Mouse (Mus musculus): ENCODE data around the gene Bcl7a. TPM values are rescaled to one million over a fixed set of nuclear protein-coding genes. Genes with fewer than 3 reads are reported as not detected.

Gene Bcl7a
- polyA plus RNA-seq, 1 experiment from 2014 or later: 56.7 TPM

GRCm38 (mm10) chr5:123344963-123345852 lies 1.6 kb downstream of the Bcl7a start:
- Histone ChIP-seq H3K4me2 (ENCODE audit: low read depth) (peak overlapping the region; percentile 80), H3K27ac (ENCODE audit: low read depth, low read length) (peak overlapping the region; percentile 97), H3K4me1 (ENCODE audit: control insufficient read depth, insufficient read depth, low read length) (peaks cover 14% of the 10 kb centered on the region), H3K4me3 (ENCODE audit: low read depth, low read length) (peak overlapping the region; percentile 85), H3K27me3 (ENCODE audit: control insufficient read depth, insufficient read depth, low read length) (no peaks in the 10 kb centered on the region), H3K9ac (ENCODE audit: low read length) (peak overlapping the region; percentile 98), H3K36me3 (ENCODE audit: control insufficient read depth, insufficient read depth, low read length) (no peaks in the 10 kb centered on the region; the same call in 1 of the 2 replicates), H3K9me3 (ENCODE audit: control insufficient read depth, low read length) (no peaks in the 10 kb centered on the region)
- ATAC-seq (ENCODE audit: insufficient read depth, low FRiP score, low TSS enrichment) (peak; percentile 26), DNase-seq (ENCODE audit: low spot score) (peak; percentile 77)
- WGBS: under 1% methylated on average over 71 of the region's 87 CpGs

GRCm38 (mm10) chr5:123345853-123346654 lies 2.4 kb downstream of the Bcl7a start:
- Histone ChIP-seq H3K4me2 (ENCODE audit: low read depth) (peak overlapping the region; percentile 80), H3K9ac (ENCODE audit: low read length) (peak overlapping the region; percentile 98), H3K36me3 (ENCODE audit: control insufficient read depth, insufficient read depth, low read length) (no peaks in the 10 kb centered on the region; the same call in 1 of the 2 replicates), H3K27ac (ENCODE audit: low read depth, low read length) (peak overlapping the region; percentile 97), H3K27me3 (ENCODE audit: control insufficient read depth, insufficient read depth, low read length) (no peaks in the 10 kb centered on the region), H3K4me1 (ENCODE audit: control insufficient read depth, insufficient read depth, low read length) (peaks cover 14% of the 10 kb centered on the region), H3K4me3 (ENCODE audit: low read depth, low read length) (peak overlapping the region; percentile 85), H3K9me3 (ENCODE audit: control insufficient read depth, low read length) (no peaks in the 10 kb centered on the region)
- DNase-seq (ENCODE audit: low spot score) (peak; percentile 77), ATAC-seq (ENCODE audit: insufficient read depth, low FRiP score, low TSS enrichment) (peak; percentile 66)
- 1% methylated on average over 22 of the region's 22 CpGs for WGBS

- Histone ChIP-seq H3K9me3 (ENCODE audit: control insufficient read depth, low read length) (no peaks in the 10 kb centered on the region), H3K4me2 (ENCODE audit: low read depth) (peak overlapping the region; percentile 80), H3K4me1 (ENCODE audit: control insufficient read depth, insufficient read depth, low read length) (peaks cover 14% of the 10 kb centered on the region), H3K4me3 (ENCODE audit: low read depth, low read length) (peak overlapping the region; percentile 85), H3K9ac (ENCODE audit: low read length) (peak overlapping the region; percentile 98), H3K36me3 (ENCODE audit: control insufficient read depth, insufficient read depth, low read length) (no peaks in the 10 kb centered on the region; the same call in 1 of the 2 replicates), H3K27me3 (ENCODE audit: control insufficient read depth, insufficient read depth, low read length) (no peaks in the 10 kb centered on the region), H3K27ac (ENCODE audit: low read depth, low read length) (peak overlapping the region; percentile 97)
- 69% methylated on average over 7 of the region's 7 CpGs for WGBS
- ATAC-seq (ENCODE audit: insufficient read depth, low FRiP score, low TSS enrichment) (no peak), DNase-seq (ENCODE audit: low spot score) (no peak)
These were observed 3.2 kb downstream of the Bcl7a start for GRCm38 (mm10) chr5:123346701-123347270.

DNA sequence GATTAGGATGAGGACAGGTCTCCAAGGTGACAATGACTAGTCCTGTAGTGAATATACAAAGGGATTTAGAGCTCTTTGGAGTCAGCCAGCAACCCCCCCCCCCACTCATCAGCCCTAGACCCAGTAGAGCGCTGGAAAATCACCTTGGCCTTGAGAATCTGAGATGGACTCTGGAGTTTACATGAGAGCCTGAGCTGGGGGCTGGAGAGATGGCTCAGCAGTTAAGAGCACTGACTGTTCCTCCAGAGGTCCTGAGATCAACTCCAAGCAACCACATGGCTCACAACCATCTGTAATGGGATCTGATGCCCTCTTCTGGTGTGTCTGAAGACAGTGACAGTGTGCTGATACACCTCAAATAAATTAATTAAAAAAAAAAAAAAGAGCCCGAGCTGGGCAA lies 4.4 kb downstream of the Bcl7a start:
- H3K4me2 ChIP-seq (ENCODE audit: low read depth): no peak overlapping the region
- H3K4me1 ChIP-seq (ENCODE audit: control insufficient read depth, insufficient read depth, low read length): peaks cover 14% of the 10 kb centered on the region
- ATAC-seq (ENCODE audit: insufficient read depth, low FRiP score, low TSS enrichment): no peak
- no peaks in the 10 kb centered on the region for H3K9me3 ChIP-seq (ENCODE audit: control insufficient read depth, low read length)
- no peaks in the 10 kb centered on the region; the same call in 1 of the 2 replicates for H3K36me3 ChIP-seq (ENCODE audit: control insufficient read depth, insufficient read depth, low read length)
- no peak overlapping the region for H3K27ac ChIP-seq (ENCODE audit: low read depth, low read length)
- 81% methylated on average over 2 of the region's 2 CpGs for WGBS
- DNase-seq (ENCODE audit: low spot score): no peak
- H3K4me3 ChIP-seq (ENCODE audit: low read depth, low read length): no peak overlapping the region
- no peaks in the 10 kb centered on the region for H3K27me3 ChIP-seq (ENCODE audit: control insufficient read depth, insufficient read depth, low read length)
- no peak overlapping the region for H3K9ac ChIP-seq (ENCODE audit: low read length)

- 72% methylated on average over 10 of the region's 10 CpGs for WGBS
- Histone ChIP-seq H3K9ac (ENCODE audit: low read length) (no peak overlapping the region), H3K36me3 (ENCODE audit: control insufficient read depth, insufficient read depth, low read length) (no peaks in the 10 kb centered on the region; the same call in 1 of the 2 replicates), H3K4me2 (ENCODE audit: low read depth) (no peak overlapping the region), H3K9me3 (ENCODE audit: control insufficient read depth, low read length) (no peaks in the 10 kb centered on the region), H3K27me3 (ENCODE audit: control insufficient read depth, insufficient read depth, low read length) (no peaks in the 10 kb centered on the region), H3K27ac (ENCODE audit: low read depth, low read length) (no peak overlapping the region), H3K4me3 (ENCODE audit: low read depth, low read length) (no peak overlapping the region), H3K4me1 (ENCODE audit: control insufficient read depth, insufficient read depth, low read length) (peaks cover 11% of the 10 kb centered on the region)
- DNase-seq (ENCODE audit: low spot score) (no peak), ATAC-seq (ENCODE audit: insufficient read depth, low FRiP score, low TSS enrichment) (no peak)
These were observed 6.8 kb downstream of the Bcl7a start for GRCm38 (mm10) chr5:123350386-123350785.

DNA sequence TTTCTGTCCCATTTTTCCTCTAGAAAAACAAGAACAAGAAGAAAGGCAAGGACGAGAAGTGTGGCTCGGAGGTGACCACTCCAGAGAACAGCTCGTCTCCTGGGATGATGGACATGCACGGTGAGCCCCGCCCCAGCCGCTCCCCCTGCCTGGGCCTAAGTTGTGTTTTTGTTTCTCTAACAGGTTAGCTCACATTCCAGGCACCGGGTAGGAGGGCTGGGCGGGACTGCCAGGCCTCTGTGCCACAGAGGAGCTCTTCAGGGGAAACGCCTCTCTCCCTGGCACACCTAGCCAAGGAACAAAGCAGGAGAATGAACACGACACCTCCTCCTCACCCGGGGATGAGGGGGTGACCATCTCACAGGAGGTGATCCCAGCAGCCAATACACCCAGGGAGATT lies 12.3 kb downstream of the Bcl7a start:
- no peak overlapping the region for H3K9ac ChIP-seq (ENCODE audit: low read length)
- H3K36me3 ChIP-seq (ENCODE audit: control insufficient read depth, insufficient read depth, low read length): peaks cover 19% of the 10 kb centered on the region
- no peaks in the 10 kb centered on the region for H3K4me1 ChIP-seq (ENCODE audit: control insufficient read depth, insufficient read depth, low read length)
- H3K27me3 ChIP-seq (ENCODE audit: control insufficient read depth, insufficient read depth, low read length): no peaks in the 10 kb centered on the region
- H3K27ac ChIP-seq (ENCODE audit: low read depth, low read length): no peak overlapping the region
- H3K9me3 ChIP-seq (ENCODE audit: control insufficient read depth, low read length): no peaks in the 10 kb centered on the region
- H3K4me2 ChIP-seq (ENCODE audit: low read depth): no peak overlapping the region
- H3K4me3 ChIP-seq (ENCODE audit: low read depth, low read length): no peak overlapping the region
- WGBS: 79% methylated on average over 11 of the region's 11 CpGs
- ATAC-seq (ENCODE audit: insufficient read depth, low FRiP score, low TSS enrichment) (no peak), DNase-seq (ENCODE audit: low spot score) (no peak)

DNA sequence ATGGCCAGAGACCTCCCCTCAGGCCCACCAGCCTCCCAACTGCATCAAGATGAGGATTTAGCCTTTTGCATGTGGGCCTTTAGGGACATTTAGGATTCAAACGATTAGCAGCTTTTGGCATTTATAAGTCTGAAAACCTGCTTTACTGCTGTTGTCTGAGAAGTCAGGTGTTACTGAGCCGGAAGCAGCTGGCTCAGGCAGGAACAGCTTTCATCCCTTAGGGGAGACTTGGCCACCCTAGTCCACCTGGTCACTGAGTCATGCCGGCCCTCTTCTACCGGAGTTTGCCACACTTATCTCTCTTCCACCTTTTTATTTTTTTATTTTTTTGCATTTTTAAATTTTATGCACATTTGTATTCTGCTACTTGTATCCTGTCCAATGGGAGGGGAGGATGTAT lies 13.6 kb downstream of the Bcl7a start:
- H3K4me1 ChIP-seq (ENCODE audit: control insufficient read depth, insufficient read depth, low read length): no peaks in the 10 kb centered on the region
- H3K9ac ChIP-seq (ENCODE audit: low read length): no peak overlapping the region
- no peaks in the 10 kb centered on the region for H3K9me3 ChIP-seq (ENCODE audit: control insufficient read depth, low read length)
- DNase-seq (ENCODE audit: low spot score) (no peak), ATAC-seq (ENCODE audit: insufficient read depth, low FRiP score, low TSS enrichment) (no peak)
- no peaks in the 10 kb centered on the region for H3K27me3 ChIP-seq (ENCODE audit: control insufficient read depth, insufficient read depth, low read length)
- no peak overlapping the region for H3K27ac ChIP-seq (ENCODE audit: low read depth, low read length)
- no peak overlapping the region for H3K4me3 ChIP-seq (ENCODE audit: low read depth, low read length)
- no peak overlapping the region for H3K4me2 ChIP-seq (ENCODE audit: low read depth)
- H3K36me3 ChIP-seq (ENCODE audit: control insufficient read depth, insufficient read depth, low read length): peaks cover 23% of the 10 kb centered on the region
- 89% methylated on average over 4 of the region's 4 CpGs for WGBS

DNA sequence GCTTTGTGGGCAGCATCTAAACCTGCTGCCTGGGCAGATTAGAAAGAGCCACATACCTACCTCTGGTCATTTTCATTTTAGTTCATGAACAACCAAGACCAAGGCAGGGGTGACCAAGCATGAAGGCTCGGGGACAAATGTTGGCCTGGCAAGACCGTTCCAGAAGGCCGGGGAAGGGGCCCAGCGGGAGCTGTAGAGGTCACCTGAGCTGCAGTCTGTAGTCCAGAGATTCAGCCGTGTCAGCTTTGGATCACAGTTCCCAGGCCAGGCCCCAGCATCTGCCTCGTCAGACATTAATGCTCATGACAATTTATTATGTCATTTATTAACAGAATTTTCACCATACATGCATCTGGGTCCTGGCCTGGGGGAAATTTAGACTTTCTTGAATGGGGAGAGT lies 15.8 kb downstream of the Bcl7a start:
- Histone ChIP-seq H3K27ac (ENCODE audit: low read depth, low read length) (no peak overlapping the region), H3K36me3 (ENCODE audit: control insufficient read depth, insufficient read depth, low read length) (peaks cover 37% of the 10 kb centered on the region), H3K4me2 (ENCODE audit: low read depth) (no peak overlapping the region), H3K9me3 (ENCODE audit: control insufficient read depth, low read length) (no peaks in the 10 kb centered on the region), H3K27me3 (ENCODE audit: control insufficient read depth, insufficient read depth, low read length) (no peaks in the 10 kb centered on the region), H3K9ac (ENCODE audit: low read length) (no peak overlapping the region), H3K4me3 (ENCODE audit: low read depth, low read length) (no peak overlapping the region), H3K4me1 (ENCODE audit: control insufficient read depth, insufficient read depth, low read length) (no peaks in the 10 kb centered on the region)
- ATAC-seq (ENCODE audit: insufficient read depth, low FRiP score, low TSS enrichment) (no peak), DNase-seq (ENCODE audit: low spot score) (no peak)
- 87% methylated on average over 6 of the region's 6 CpGs for WGBS

Measured in neural tube, embryonic 11.5 days (tissue).